Mouse (Mus musculus): ENCODE results near the gene Rad51b. TPM values are rescaled to one million over a fixed set of nuclear protein-coding genes. Genes with fewer than 3 reads are reported as not detected.

Gene Rad51b
- total and polyA plus RNA-seq, 3 experiments = 0.47 to 0.50 (median 0.49) TPM

GRCm38 (mm10) chr12:79412894-79413507 lies 115.9 kb downstream of the Rad51b start:
- TF ChIP-seq CTCF (IDR thresholded peaks at IDR 0.05) (no peak), EP300 (IDR thresholded peaks at IDR 0.05; ENCODE audit: insufficient read depth, low read depth, low read length) (no peak), POLR2A (IDR thresholded peaks at IDR 0.05; ENCODE audit: insufficient read depth, low read depth, low read length) (no peak)
- Histone ChIP-seq H3K27me3 (ENCODE audit: control insufficient read depth, insufficient read depth, low read length) (peaks cover 1% of the 10 kb centered on the region; the same call in 1 of the 2 replicates), H3K9ac (ENCODE audit: low read depth, low read length) (no peak overlapping the region), H3K36me3 (ENCODE audit: control insufficient read depth, insufficient read depth, low read length) (no peaks in the 10 kb centered on the region), H3K79me2 (replicated peaks; ENCODE audit: control insufficient read depth, insufficient read depth, low read length) (no peaks in the 10 kb centered on the region), H3K4me1 (ENCODE audit: control insufficient read depth, insufficient read depth, low read length) (no peaks in the 10 kb centered on the region), H3K4me3 (no peak overlapping the region), H3K27ac (no peak overlapping the region)
- intact Hi-C loops (cut with DNase I) = no loop called here
- WGBS = 72% methylated on average over 8 of the region's 8 CpGs
- no peak for DNase-seq

- Histone ChIP-seq H3K4me1 (ENCODE audit: control insufficient read depth, insufficient read depth, low read length) (no peaks in the 10 kb centered on the region), H3K27me3 (ENCODE audit: control insufficient read depth, insufficient read depth, low read length) (no peaks in the 10 kb centered on the region), H3K4me3 (no peak overlapping the region), H3K27ac (no peak overlapping the region), H3K9ac (ENCODE audit: low read depth, low read length) (no peak overlapping the region), H3K36me3 (ENCODE audit: control insufficient read depth, insufficient read depth, low read length) (no peaks in the 10 kb centered on the region), H3K79me2 (replicated peaks; ENCODE audit: control insufficient read depth, insufficient read depth, low read length) (no peaks in the 10 kb centered on the region)
- 85% methylated on average over 6 of the region's 6 CpGs for WGBS
- intact Hi-C loops (cut with DNase I) = no loop called here
- no peak for DNase-seq
- no peak for TF ChIP-seq CTCF (IDR thresholded peaks at IDR 0.05)
- TF ChIP-seq EP300 (IDR thresholded peaks at IDR 0.05; ENCODE audit: insufficient read depth, low read depth, low read length) = no peak
- no peak for TF ChIP-seq POLR2A (IDR thresholded peaks at IDR 0.05; ENCODE audit: insufficient read depth, low read depth, low read length)
These were observed 120.3 kb downstream of the Rad51b start for GRCm38 (mm10) chr12:79417360-79417759.

GRCm38 (mm10) chr12:79420605-79421004 lies 123.5 kb downstream of the Rad51b start:
- no peaks in the 10 kb centered on the region for H3K4me1 ChIP-seq (ENCODE audit: control insufficient read depth, insufficient read depth, low read length)
- H3K36me3 ChIP-seq (ENCODE audit: control insufficient read depth, insufficient read depth, low read length) = no peaks in the 10 kb centered on the region
- H3K27me3 ChIP-seq (ENCODE audit: control insufficient read depth, insufficient read depth, low read length) = no peaks in the 10 kb centered on the region
- TF ChIP-seq POLR2A (IDR thresholded peaks at IDR 0.05; ENCODE audit: insufficient read depth, low read depth, low read length) (no peak), CTCF (IDR thresholded peaks at IDR 0.05) (no peak), EP300 (IDR thresholded peaks at IDR 0.05; ENCODE audit: insufficient read depth, low read depth, low read length) (no peak)
- H3K9ac ChIP-seq (ENCODE audit: low read depth, low read length) = no peak overlapping the region
- H3K79me2 ChIP-seq (replicated peaks; ENCODE audit: control insufficient read depth, insufficient read depth, low read length) = no peaks in the 10 kb centered on the region
- no peak for DNase-seq
- intact Hi-C loops (cut with DNase I) = no loop called here
- H3K4me3 ChIP-seq = no peak overlapping the region
- 29% methylated on average over 6 of the region's 6 CpGs for WGBS
- H3K27ac ChIP-seq = no peak overlapping the region

GRCm38 (mm10) chr12:79429507-79430291 lies 132.6 kb downstream of the Rad51b start:
- DNase-seq = no peak
- 47% methylated on average over 7 of the region's 7 CpGs for WGBS
- no peak overlapping the region for H3K4me3 ChIP-seq
- H3K36me3 ChIP-seq (ENCODE audit: control insufficient read depth, insufficient read depth, low read length) = no peaks in the 10 kb centered on the region
- no peak overlapping the region for H3K9ac ChIP-seq (ENCODE audit: low read depth, low read length)
- H3K27ac ChIP-seq = no peak overlapping the region
- no peaks in the 10 kb centered on the region for H3K4me1 ChIP-seq (ENCODE audit: control insufficient read depth, insufficient read depth, low read length)
- intact Hi-C loops (cut with DNase I) = no loop called here
- TF ChIP-seq POLR2A (IDR thresholded peaks at IDR 0.05; ENCODE audit: insufficient read depth, low read depth, low read length) (no peak), CTCF (IDR thresholded peaks at IDR 0.05) (no peak)
- H3K79me2 ChIP-seq (replicated peaks; ENCODE audit: control insufficient read depth, insufficient read depth, low read length) = no peaks in the 10 kb centered on the region
- H3K27me3 ChIP-seq (ENCODE audit: control insufficient read depth, insufficient read depth, low read length) = no peaks in the 10 kb centered on the region

GRCm38 (mm10) chr12:79431138-79431537 lies 134.1 kb downstream of the Rad51b start:
- WGBS = 94% methylated on average over 4 of the region's 4 CpGs
- Histone ChIP-seq H3K4me1 (ENCODE audit: control insufficient read depth, insufficient read depth, low read length) (no peaks in the 10 kb centered on the region), H3K4me3 (no peak overlapping the region), H3K9ac (ENCODE audit: low read depth, low read length) (no peak overlapping the region), H3K27ac (no peak overlapping the region), H3K79me2 (replicated peaks; ENCODE audit: control insufficient read depth, insufficient read depth, low read length) (no peaks in the 10 kb centered on the region), H3K36me3 (ENCODE audit: control insufficient read depth, insufficient read depth, low read length) (no peaks in the 10 kb centered on the region), H3K27me3 (ENCODE audit: control insufficient read depth, insufficient read depth, low read length) (no peaks in the 10 kb centered on the region)
- intact Hi-C loops (cut with DNase I) = no loop called here
- TF ChIP-seq CTCF (IDR thresholded peaks at IDR 0.05) = no peak
- no peak for TF ChIP-seq POLR2A (IDR thresholded peaks at IDR 0.05; ENCODE audit: insufficient read depth, low read depth, low read length)
- TF ChIP-seq EP300 (IDR thresholded peaks at IDR 0.05; ENCODE audit: insufficient read depth, low read depth, low read length) = no peak
- no peak for DNase-seq

All from heart, adult 2 months (tissue).